Mouse (Mus musculus): ENCODE results near the gene Cdyl.

GRCm38 (mm10) chr13:35719581-35719980, 59.9 kb downstream of the Cdyl start:
- TF ChIP-seq GATA1 (IDR thresholded peaks at IDR 0.05; ENCODE audit: low read length) (no peak), TAL1 (IDR thresholded peaks at IDR 0.05; ENCODE audit: low read length) (no peak)

All from erythroblast, embryonic 14.5 days (primary cell).